Comparison of ENCODE assay signal across 12 mouse cellular contexts in the genomic region with DNA sequence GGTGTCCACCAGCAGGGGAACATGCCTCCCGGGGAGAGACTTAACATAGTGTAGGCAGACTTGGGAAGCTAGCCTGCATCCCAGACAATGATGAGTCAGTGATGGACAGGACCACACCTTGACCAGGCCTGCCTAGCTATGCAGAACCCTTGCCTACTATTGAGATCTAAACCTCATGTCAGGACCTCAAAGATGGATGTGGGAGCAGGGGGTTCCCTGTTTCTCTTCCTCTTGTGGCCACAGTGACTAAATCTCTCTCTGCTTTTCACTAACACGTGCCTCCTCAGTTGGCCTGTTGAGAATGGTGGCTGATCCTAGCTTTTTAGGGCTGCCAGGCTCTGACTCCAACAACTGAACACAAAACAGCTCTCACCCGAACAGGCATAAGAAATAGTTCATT.
"Had no signal": no experiment of that assay in that cellular context is flagged by ENCODE, and none has a peak within 500 bp of the region (broad histone marks: within the 10 kb centered on the region; RNA-seq: fewer than 3 reads in every experiment).

No protein-coding gene starts in this region.

- ATAC-seq: liver, postnatal 0 days; lung, postnatal 0 days; midbrain, embryonic 13.5 days; midbrain, embryonic 15.5 days had no signal

- DNase-seq: liver, embryonic 13.5 days; liver, postnatal 0 days; lung, adult 2 months; lung, postnatal 14 days; lung, postnatal 36 days; right cerebral cortex, postnatal 14 days; thymus, adult 18-20 months; thymus, postnatal 14 days; thymus, postnatal 36 days had no signal
